Mouse (Mus musculus): ENCODE data around the gene Csk. TPM values are rescaled to one million over a fixed set of nuclear protein-coding genes. Genes with fewer than 3 reads are reported as not detected.
A peak's percentile ranks its signal among the peaks of the same experiment; 100 is the strongest.

Gene Csk
- polyA plus RNA-seq, 1 experiment from 2014 or later = 36.1 TPM

GRCm38 (mm10) chr9:57637741-57638322 is 15.6 kb downstream of the Csk start:
- 22% methylated on average over 6 of the region's 6 CpGs for WGBS
- H3K4me1 ChIP-seq = peaks cover 75% of the 10 kb centered on the region
- ATAC-seq (ENCODE audit: insufficient number of reproducible peaks, low FRiP score, low TSS enrichment, low read depth) = 0 out of 2 replicates have a peak, but pooled peaks have one; percentile 16
- no peak overlapping the region for H3K9ac ChIP-seq
- 0 out of 2 replicates have a peak, but pooled peaks cover 8% of the 10 kb centered on the region for H3K36me3 ChIP-seq
- 0 out of 2 replicates have a peak overlapping the region, but pooled peaks have one; percentile 0 for H3K4me3 ChIP-seq (replicated peaks)
- peak overlapping the region; percentile 92 for H3K27ac ChIP-seq (replicated peaks)
- no peaks in the 10 kb centered on the region for H3K27me3 ChIP-seq
- H3K9me3 ChIP-seq (replicated peaks) = no peaks in the 10 kb centered on the region
- peak overlapping the region; percentile 29 for H3K4me2 ChIP-seq (replicated peaks)

GRCm38 (mm10) chr9:57637272-57637671 is 16.2 kb downstream of the Csk start:
- Histone ChIP-seq H3K36me3 (peaks cover 10% of the 10 kb centered on the region; the same call in 1 of the 2 replicates), H3K27ac (replicated peaks) (peak overlapping the region; percentile 92), H3K9me3 (replicated peaks) (no peaks in the 10 kb centered on the region), H3K4me2 (replicated peaks) (peak overlapping the region; percentile 29; the same call in 1 of the 2 replicates), H3K4me1 (peaks cover 70% of the 10 kb centered on the region), H3K4me3 (replicated peaks) (no peak overlapping the region), H3K9ac (no peak overlapping the region), H3K27me3 (no peaks in the 10 kb centered on the region)
- 31% methylated on average over 3 of the region's 3 CpGs for WGBS
- ATAC-seq (ENCODE audit: insufficient number of reproducible peaks, low FRiP score, low TSS enrichment, low read depth) = no peak

GRCm38 (mm10) chr9:57633481-57634024 is 19.9 kb downstream of the Csk start:
- H3K4me2 ChIP-seq (replicated peaks) = no peak overlapping the region
- WGBS = 46% methylated on average over 4 of the region's 4 CpGs
- ATAC-seq (ENCODE audit: insufficient number of reproducible peaks, low FRiP score, low TSS enrichment, low read depth) = no peak
- H3K27ac ChIP-seq (replicated peaks) = no peak overlapping the region; the same call in 1 of the 2 replicates
- H3K27me3 ChIP-seq = no peaks in the 10 kb centered on the region
- no peaks in the 10 kb centered on the region for H3K9me3 ChIP-seq (replicated peaks)
- H3K4me3 ChIP-seq (replicated peaks) = no peak overlapping the region
- H3K4me1 ChIP-seq = peaks cover 33% of the 10 kb centered on the region
- H3K9ac ChIP-seq = no peak overlapping the region
- peaks cover 41% of the 10 kb centered on the region for H3K36me3 ChIP-seq

- no peaks in the 10 kb centered on the region for H3K27me3 ChIP-seq
- H3K36me3 ChIP-seq = peaks cover 80% of the 10 kb centered on the region
- no peak overlapping the region for H3K9ac ChIP-seq
- H3K4me3 ChIP-seq (replicated peaks) = no peak overlapping the region
- no peaks in the 10 kb centered on the region for H3K9me3 ChIP-seq (replicated peaks)
- peaks cover 13% of the 10 kb centered on the region for H3K4me1 ChIP-seq
- peak; percentile 32; the same call in 1 of the 2 replicates for ATAC-seq (ENCODE audit: insufficient number of reproducible peaks, low FRiP score, low TSS enrichment, low read depth)
- H3K27ac ChIP-seq (replicated peaks) = no peak overlapping the region
- WGBS = 64% methylated on average over 14 of the region's 14 CpGs
- no peak overlapping the region for H3K4me2 ChIP-seq (replicated peaks)
These were observed 24.1 kb downstream of the Csk start for GRCm38 (mm10) chr9:57629118-57629874.

DNA sequence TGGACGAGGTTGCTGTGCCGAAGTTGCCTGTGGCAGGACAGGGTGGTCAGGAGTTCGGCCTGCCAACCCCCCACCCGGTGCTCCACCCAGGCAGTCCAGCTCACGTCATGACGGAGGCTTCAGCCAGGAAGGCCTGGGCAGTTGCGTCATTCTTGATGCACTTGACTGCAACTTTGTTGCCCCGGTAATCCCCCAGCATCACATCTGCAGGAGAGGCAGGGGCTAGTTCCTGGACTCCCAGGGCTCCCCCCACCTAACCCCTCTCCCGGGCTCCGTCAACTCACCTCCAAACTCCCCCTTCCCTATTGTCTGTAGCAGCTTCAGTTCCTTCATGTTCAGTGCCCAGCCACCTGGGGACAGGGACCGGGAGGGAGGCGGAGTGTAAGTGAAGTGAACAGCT is 24.7 kb downstream of the Csk start:
- Histone ChIP-seq H3K36me3 (peaks cover 80% of the 10 kb centered on the region), H3K4me2 (replicated peaks) (no peak overlapping the region), H3K27ac (replicated peaks) (no peak overlapping the region), H3K9me3 (replicated peaks) (no peaks in the 10 kb centered on the region), H3K4me3 (replicated peaks) (no peak overlapping the region), H3K27me3 (no peaks in the 10 kb centered on the region), H3K4me1 (peaks cover 8% of the 10 kb centered on the region), H3K9ac (no peak overlapping the region)
- 91% methylated on average over 12 of the region's 12 CpGs for WGBS
- 0 out of 2 replicates have a peak, but pooled peaks have one; percentile 5 for ATAC-seq (ENCODE audit: insufficient number of reproducible peaks, low FRiP score, low TSS enrichment, low read depth)

- 91% methylated on average over 11 of the region's 11 CpGs for WGBS
- H3K4me3 ChIP-seq (replicated peaks) = no peak overlapping the region
- H3K4me1 ChIP-seq = peaks cover 1% of the 10 kb centered on the region; the same call in 1 of the 2 replicates
- H3K27ac ChIP-seq (replicated peaks) = no peak overlapping the region
- no peaks in the 10 kb centered on the region for H3K27me3 ChIP-seq
- H3K36me3 ChIP-seq = peaks cover 80% of the 10 kb centered on the region
- no peak overlapping the region for H3K4me2 ChIP-seq (replicated peaks)
- H3K9me3 ChIP-seq (replicated peaks) = no peaks in the 10 kb centered on the region
- H3K9ac ChIP-seq = no peak overlapping the region
- no peak for ATAC-seq (ENCODE audit: insufficient number of reproducible peaks, low FRiP score, low TSS enrichment, low read depth)
These were observed 25.5 kb downstream of the Csk start for GRCm38 (mm10) chr9:57627892-57628291.

GRCm38 (mm10) chr9:57627191-57627590 is 26.2 kb downstream of the Csk start:
- no peak for ATAC-seq (ENCODE audit: insufficient number of reproducible peaks, low FRiP score, low TSS enrichment, low read depth)
- Histone ChIP-seq H3K9me3 (replicated peaks) (no peaks in the 10 kb centered on the region), H3K4me3 (replicated peaks) (no peak overlapping the region), H3K27ac (replicated peaks) (no peak overlapping the region), H3K27me3 (no peaks in the 10 kb centered on the region), H3K4me1 (no peaks in the 10 kb centered on the region), H3K36me3 (peaks cover 76% of the 10 kb centered on the region), H3K9ac (no peak overlapping the region), H3K4me2 (replicated peaks) (no peak overlapping the region)
- WGBS = 90% methylated on average over 17 of the region's 17 CpGs

- WGBS = 83% methylated on average over 15 of the region's 15 CpGs
- H3K9me3 ChIP-seq (replicated peaks) = no peaks in the 10 kb centered on the region
- no peaks in the 10 kb centered on the region for H3K4me1 ChIP-seq
- no peak overlapping the region for H3K27ac ChIP-seq (replicated peaks)
- H3K4me2 ChIP-seq (replicated peaks) = no peak overlapping the region
- no peak overlapping the region for H3K4me3 ChIP-seq (replicated peaks)
- H3K27me3 ChIP-seq = no peaks in the 10 kb centered on the region
- peaks cover 64% of the 10 kb centered on the region for H3K36me3 ChIP-seq
- H3K9ac ChIP-seq = no peak overlapping the region
- no peak for ATAC-seq (ENCODE audit: insufficient number of reproducible peaks, low FRiP score, low TSS enrichment, low read depth)
These were observed 27.5 kb downstream of the Csk start for GRCm38 (mm10) chr9:57625674-57626500.

GRCm38 (mm10) chr9:57624295-57624694 is 29.1 kb downstream of the Csk start:
- Histone ChIP-seq H3K4me2 (replicated peaks) (no peak overlapping the region), H3K4me3 (replicated peaks) (no peak overlapping the region), H3K36me3 (peaks cover 49% of the 10 kb centered on the region), H3K27me3 (no peaks in the 10 kb centered on the region), H3K4me1 (no peaks in the 10 kb centered on the region), H3K9me3 (replicated peaks) (no peaks in the 10 kb centered on the region), H3K9ac (no peak overlapping the region), H3K27ac (replicated peaks) (no peak overlapping the region)
- no peak for ATAC-seq (ENCODE audit: insufficient number of reproducible peaks, low FRiP score, low TSS enrichment, low read depth)
- WGBS = 77% methylated on average over 7 of the region's 7 CpGs

GRCm38 (mm10) chr9:57620674-57621073 is 32.8 kb downstream of the Csk start, which contains the start of gene Lman1l:
Lman1l (minus strand) TSS chr9:57620774.
- no peak for ATAC-seq (ENCODE audit: insufficient number of reproducible peaks, low FRiP score, low TSS enrichment, low read depth)

DNA sequence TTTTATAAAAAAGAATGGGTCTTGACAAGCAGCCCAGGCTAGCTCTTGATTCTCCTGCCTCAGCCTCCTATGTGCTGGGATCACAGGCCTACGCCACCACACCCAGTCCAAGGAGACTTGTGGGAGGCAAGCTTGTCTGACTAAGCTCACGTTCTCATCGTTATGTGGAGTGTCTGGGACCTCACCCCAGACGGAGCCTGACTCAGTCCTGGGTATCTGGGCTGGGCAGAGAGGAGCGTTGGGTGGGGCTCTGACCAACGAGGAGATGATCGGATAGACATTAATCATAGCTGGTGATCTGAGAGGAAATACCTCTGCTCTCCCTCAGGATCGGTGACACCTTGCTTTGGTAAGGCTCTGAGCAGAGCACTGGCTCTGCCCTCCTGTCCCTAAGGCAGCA is 34.6 kb downstream of the Csk start:
- Histone ChIP-seq H3K27ac (replicated peaks) (no peak overlapping the region), H3K9me3 (replicated peaks) (no peaks in the 10 kb centered on the region), H3K9ac (no peak overlapping the region), H3K4me3 (replicated peaks) (no peak overlapping the region), H3K27me3 (no peaks in the 10 kb centered on the region), H3K36me3 (no peaks in the 10 kb centered on the region), H3K4me2 (replicated peaks) (no peak overlapping the region), H3K4me1 (no peaks in the 10 kb centered on the region)
- no peak for ATAC-seq (ENCODE audit: insufficient number of reproducible peaks, low FRiP score, low TSS enrichment, low read depth)
- 69% methylated on average over 8 of the region's 8 CpGs for WGBS

More at GRCm38 (mm10) chr9:57620674-57621073, 32.8 kb downstream of the Csk start, which contains the start of gene Lman1l:
- H3K9me3 ChIP-seq (replicated peaks) = no peaks in the 10 kb centered on the region
- no peak within 1 kb of the TSS for H3K9ac ChIP-seq
- WGBS = 81% methylated on average over 5 of the region's 5 CpGs
- H3K36me3 ChIP-seq = peaks cover 13% of the 10 kb centered on the region
- H3K27me3 ChIP-seq = no peaks in the 10 kb centered on the region
- no peaks in the 10 kb centered on the region for H3K4me1 ChIP-seq
- H3K4me3 ChIP-seq (replicated peaks) = no peak within 1 kb of the TSS
- no peak within 1 kb of the TSS for H3K27ac ChIP-seq (replicated peaks)
- no peak within 1 kb of the TSS for H3K4me2 ChIP-seq (replicated peaks)
